Mouse (Mus musculus): ENCODE results near the gene Idnk. TPM values are rescaled to one million over a fixed set of nuclear protein-coding genes. Genes with fewer than 3 reads are reported as not detected.

The Idnk gene
- total and polyA plus RNA-seq, 3 experiments, result 25.5 to 45.0 (median 32.0) TPM

DNA sequence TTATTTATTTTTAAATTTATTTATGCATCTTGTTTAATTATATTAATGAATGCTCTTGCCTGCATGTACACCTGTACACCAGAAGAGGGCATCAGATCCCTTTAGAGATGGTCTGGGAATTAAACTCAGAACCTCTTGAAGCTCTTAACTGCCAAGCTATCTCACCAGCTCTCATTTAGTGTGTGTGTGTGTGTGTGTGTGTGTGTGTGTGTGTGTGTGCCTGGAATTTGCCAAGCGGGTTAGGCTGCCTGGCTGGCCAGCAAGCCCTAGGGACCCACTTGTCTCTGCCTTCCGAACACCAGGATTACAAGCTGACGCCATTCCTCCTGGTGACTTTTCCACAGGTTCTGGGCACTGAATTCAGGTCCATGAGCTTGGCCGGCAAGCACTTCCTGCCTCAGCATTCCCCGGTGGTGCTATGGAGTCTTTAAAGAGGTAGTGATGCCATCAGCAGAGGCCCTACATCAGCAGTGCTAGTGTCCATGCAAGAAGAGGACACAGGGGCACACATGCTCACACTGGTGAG lies 8.4 kb upstream of the Idnk start:
- H3K4me3 ChIP-seq (replicated peaks in 1 of 3; ENCODE audit: low read depth in 2 of 3, low read length in 2 of 3, poor library complexity in 1 of 3), result no peak overlapping the region

DNA sequence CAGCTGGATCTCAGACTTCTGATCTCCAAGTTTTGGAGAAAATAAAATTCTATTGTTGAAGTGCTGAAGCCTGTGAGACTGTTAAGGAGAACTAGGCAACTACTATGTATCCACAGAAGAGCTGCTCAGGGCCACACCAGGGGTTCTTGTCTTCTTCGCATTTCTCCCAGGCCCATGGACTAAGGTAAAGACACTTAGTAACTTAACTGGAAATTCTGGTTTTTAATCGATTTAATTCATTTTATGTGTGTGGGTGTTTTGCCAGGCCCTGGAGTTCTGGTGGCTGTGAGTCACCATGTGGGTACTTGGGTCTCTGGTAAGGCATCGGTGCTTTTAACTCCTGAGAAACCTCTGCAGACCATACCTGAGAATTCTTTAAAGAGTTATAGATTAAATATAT lies 7.8 kb upstream of the Idnk start:
- in situ Hi-C loops (cut with MboI; ENCODE audit: low pct_ligation_motif_present, low pct_unique_long_range_greater_than_20kb, low sequenced_read_pairs), result loop anchor here (10.0 kb wide), 2 partner anchors 235 to 395 kb away; partner anchors contain the start of gene 2210016F16Rik
- Histone ChIP-seq H3K9me3 (replicated peaks; ENCODE audit: low read length) (no peaks in the 10 kb centered on the region), H3K36me3 (replicated peaks in 1 of 2; ENCODE audit: control insufficient read depth in 1 of 2, insufficient read depth in 1 of 2, low read length in 1 of 2) (no peaks in the 10 kb centered on the region), H3K4me1 (ENCODE audit: control insufficient read depth in 1 of 2, insufficient read depth in 2 of 2) (no peaks in the 10 kb centered on the region; a peak in 1 of 4 replicates), H3K4me2 (ENCODE audit: insufficient read depth, low read depth, poor library complexity, severe bottlenecking) (no peak overlapping the region), H3K27ac (ENCODE audit: insufficient read depth, low read depth) (no peak overlapping the region), H3K79me2 (replicated peaks; ENCODE audit: control insufficient read depth, extremely low read depth, insufficient read depth, poor library complexity, severe bottlenecking) (no peaks in the 10 kb centered on the region), H3K27me3 (replicated peaks) (peaks cover 8% of the 10 kb centered on the region), H3K9ac (ENCODE audit: insufficient read depth, low read depth) (no peak overlapping the region), H3K4me3 (replicated peaks in 1 of 3; ENCODE audit: low read depth in 2 of 3, low read length in 2 of 3, poor library complexity in 1 of 3) (no peak overlapping the region)
- TF ChIP-seq JUND (conservative IDR thresholded peaks at IDR 0.05; ENCODE audit: low read depth, low read length), result no peak
- no peak for TF ChIP-seq ZMIZ1 (IDR thresholded peaks at IDR 0.05; ENCODE audit: low read depth, low read length)
- no peak for TF ChIP-seq RAD21 (IDR thresholded peaks at IDR 0.05; ENCODE audit: low read depth, low read length)
- TF ChIP-seq PAX5 (IDR thresholded peaks at IDR 0.05; ENCODE audit: low read length), result no peak
- TF ChIP-seq USF1 (IDR thresholded peaks at IDR 0.05; ENCODE audit: low read depth, low read length), result no peak
- TF ChIP-seq HCFC1 (IDR thresholded peaks at IDR 0.05; ENCODE audit: low read depth, low read length), result no peak
- no peak for TF ChIP-seq EP300 (IDR thresholded peaks at IDR 0.05; ENCODE audit: low read length)
- TF ChIP-seq NELFE (IDR thresholded peaks at IDR 0.05; ENCODE audit: low read depth, low read length), result no peak
- TF ChIP-seq ZC3H11A (IDR thresholded peaks at IDR 0.05; ENCODE audit: low read depth, low read length), result no peak
- TF ChIP-seq BHLHE40 (IDR thresholded peaks at IDR 0.05; ENCODE audit: low read depth, low read length), result no peak
- no peak for DNase-seq (ENCODE audit: extremely low read depth)
- dilution Hi-C loops (cut with MboI; ENCODE audit: extremely low pct_ligation_motif_present, extremely low pct_unique_long_range_greater_than_20kb, low sequenced_read_pairs), result no loop called here

More for the DNA sequence above, 8.4 kb upstream of the Idnk start:
- Histone ChIP-seq H3K27ac (ENCODE audit: insufficient read depth, low read depth) (no peak overlapping the region), H3K9ac (ENCODE audit: insufficient read depth, low read depth) (no peak overlapping the region), H3K27me3 (replicated peaks) (peaks cover 8% of the 10 kb centered on the region), H3K4me2 (ENCODE audit: insufficient read depth, low read depth, poor library complexity, severe bottlenecking) (no peak overlapping the region; the same call in 1 of the 2 replicates), H3K36me3 (replicated peaks in 1 of 2; ENCODE audit: control insufficient read depth in 1 of 2, insufficient read depth in 1 of 2, low read length in 1 of 2) (no peaks in the 10 kb centered on the region), H3K79me2 (replicated peaks; ENCODE audit: control insufficient read depth, extremely low read depth, insufficient read depth, poor library complexity, severe bottlenecking) (no peaks in the 10 kb centered on the region), H3K9me3 (replicated peaks; ENCODE audit: low read length) (no peaks in the 10 kb centered on the region), H3K4me1 (ENCODE audit: control insufficient read depth in 1 of 2, insufficient read depth in 2 of 2) (no peaks in the 10 kb centered on the region; a peak in 1 of 4 replicates)
- no peak for DNase-seq (ENCODE audit: extremely low read depth)
- in situ Hi-C loops (cut with MboI; ENCODE audit: low pct_ligation_motif_present, low pct_unique_long_range_greater_than_20kb, low sequenced_read_pairs), result no loop called here
- dilution Hi-C loops (cut with MboI; ENCODE audit: extremely low pct_ligation_motif_present, extremely low pct_unique_long_range_greater_than_20kb, low sequenced_read_pairs), result no loop called here
- no peak for TF ChIP-seq EP300 (IDR thresholded peaks at IDR 0.05; ENCODE audit: low read length)
- no peak for TF ChIP-seq HCFC1 (IDR thresholded peaks at IDR 0.05; ENCODE audit: low read depth, low read length)
- TF ChIP-seq ZMIZ1 (IDR thresholded peaks at IDR 0.05; ENCODE audit: low read depth, low read length), result no peak
- no peak for TF ChIP-seq POLR2A (IDR thresholded peaks at IDR 0.05; ENCODE audit: low read depth, low read length)
- no peak for TF ChIP-seq UBTF (IDR thresholded peaks at IDR 0.05; ENCODE audit: low read depth, low read length)
- no peak for TF ChIP-seq BHLHE40 (IDR thresholded peaks at IDR 0.05; ENCODE audit: low read depth, low read length)
- no peak for TF ChIP-seq TCF12 (IDR thresholded peaks at IDR 0.05; ENCODE audit: low read depth, low read length)
- no peak for TF ChIP-seq JUND (conservative IDR thresholded peaks at IDR 0.05; ENCODE audit: low read depth, low read length)
- TF ChIP-seq MAFK (IDR thresholded peaks at IDR 0.05; ENCODE audit: insufficient replicate concordance, low read length), result no peak
- TF ChIP-seq SIN3A (IDR thresholded peaks at IDR 0.05; ENCODE audit: low read length), result no peak
- peak; percentile 58 for TF ChIP-seq RAD21 (IDR thresholded peaks at IDR 0.05; ENCODE audit: low read depth, low read length)
- TF ChIP-seq SMC3 (IDR thresholded peaks at IDR 0.05; ENCODE audit: low read depth, low read length), result peak; percentile 28; the same call in 1 of the 2 replicates
- TF ChIP-seq ETS1 (conservative IDR thresholded peaks at IDR 0.05; ENCODE audit: low read depth, low read length), result no peak
- no peak for TF ChIP-seq MAX (IDR thresholded peaks at IDR 0.05; ENCODE audit: low read length)
- TF ChIP-seq ZC3H11A (IDR thresholded peaks at IDR 0.05; ENCODE audit: low read depth, low read length), result no peak
- TF ChIP-seq TBP (conservative IDR thresholded peaks at IDR 0.05; ENCODE audit: low read depth, low read length), result no peak
- peak; percentile 39 to 62; a peak in 3 of 4 replicates for TF ChIP-seq CTCF (conservative IDR thresholded peaks at IDR 0.05 in 1 of 2, IDR thresholded peaks at IDR 0.05 in 1 of 2; ENCODE audit: low read depth in 2 of 2, low read length in 2 of 2)
- TF ChIP-seq USF2 (conservative IDR thresholded peaks at IDR 0.05; ENCODE audit: low read depth, low read length), result no peak
- TF ChIP-seq MAZ (IDR thresholded peaks at IDR 0.05; ENCODE audit: low read depth, low read length), result no peak

All from CH12.LX (cell line).